Mouse (Mus musculus): ENCODE measurements around the gene Ppm1g. TPM values are rescaled to one million over a fixed set of nuclear protein-coding genes. Genes with fewer than 3 reads are reported as not detected.

The Ppm1g gene
- total RNA-seq, 2 experiments from 2014 or later: 56.5 to 66.1 TPM

Other genes with a start within 250 kb of the Ppm1g start
- gene Atraid, start 172.4 kb downstream of the Ppm1g start, total RNA-seq (2021): 10 to 100 TPM; 51.4 to 51.8 TPM
- 1 to 10 TPM; 6.6 to 7.6 TPM for gene Slc5a6, start 171.8 kb downstream of the Ppm1g start, total RNA-seq (2021)
- 10 to 100 TPM; 13.5 to 14.8 TPM for gene Cad, start 165.9 kb downstream of the Ppm1g start, total RNA-seq (2021)
- gene Dnajc5g, start 114.4 kb downstream of the Ppm1g start, total RNA-seq (2021): not detected
- gene Slc30a3, start 112.5 kb downstream of the Ppm1g start, total RNA-seq (2021): under 1 TPM in 1 of 2 experiments, not detected in 1; 0.27 TPM
- gene Trim54, start 104.0 kb downstream of the Ppm1g start, total RNA-seq (2021): 100 to 1,000 TPM; 102 to 129 TPM
- not detected for gene Ucn, start 81.9 kb downstream of the Ppm1g start, total RNA-seq (2021)
- gene Mpv17, start 66.4 kb downstream of the Ppm1g start, total RNA-seq (2021): 10 to 100 TPM; 55.1 to 56.0 TPM
- under 1 TPM; 0.56 to 0.93 TPM for gene Gm29609, start 40.8 kb downstream of the Ppm1g start, total RNA-seq (2021)
- gene Gtf3c2, start 40.5 kb downstream of the Ppm1g start, total RNA-seq (2021): 10 to 100 TPM; 31.9 to 34.5 TPM
- gene Snx17, start 27.5 kb downstream of the Ppm1g start, total RNA-seq (2021): 10 to 100 TPM; 66.3 to 67.8 TPM
- gene Eif2b4, start 27.3 kb downstream of the Ppm1g start, total RNA-seq (2021): 10 to 100 TPM; 48.4 to 62.3 TPM
- gene Zfp513, start 18.4 kb downstream of the Ppm1g start, total RNA-seq (2021): 10 to 100 TPM in 1 of 2 experiments, 1 to 10 TPM in 1; 9.9 to 10.6 TPM
- gene Nrbp1, start 20.2 kb upstream of the Ppm1g start, total RNA-seq (2021): 10 to 100 TPM; 73.1 to 75.0 TPM
- gene Gm9970, start 20.5 kb upstream of the Ppm1g start, total RNA-seq (2021): not detected
- 1 to 10 TPM; 2.8 to 3.2 TPM for gene Krtcap3, start 31.0 kb upstream of the Ppm1g start, total RNA-seq (2021)
- gene Ift172, start 70.4 kb upstream of the Ppm1g start, total RNA-seq (2021): 10 to 100 TPM; 37.2 to 42.3 TPM
- gene Fndc4, start 75.4 kb upstream of the Ppm1g start, total RNA-seq (2021): 1 to 10 TPM; 2.4 to 5.0 TPM
- not detected for gene Gckr, start 76.8 kb upstream of the Ppm1g start, total RNA-seq (2021)
- 10 to 100 TPM; 19.9 to 20.5 TPM for gene Zfp512, start 231.7 kb upstream of the Ppm1g start, total RNA-seq (2021)